Mouse (Mus musculus): ENCODE data around the gene Irf2bp2. TPM values are rescaled to one million over a fixed set of nuclear protein-coding genes. Genes with fewer than 3 reads are reported as not detected.
A peak's percentile ranks its signal among the peaks of the same experiment; 100 is the strongest.

Gene Irf2bp2
- 10 to 100 TPM; 33.8 to 49.6 TPM for total RNA-seq (2021)
- long read RNA-seq, experiment 1, full-length matches to known transcripts, result 33 of 40 reads
- long read RNA-seq, experiment 1, partial matches to known transcripts, result 0 of 40 reads
- long read RNA-seq, experiment 1, other reads (novel, unspliced or antisense), result 7 of 40 reads
- long read RNA-seq, experiment 2, full-length matches to known transcripts, result 35 of 42 reads
- long read RNA-seq, experiment 2, partial matches to known transcripts, result 7 of 42 reads
- long read RNA-seq, experiment 2, other reads (novel, unspliced or antisense), result 0 of 42 reads

- DNase-seq (ENCODE audit: low spot score), result peak; percentile 86
These were observed at the start of gene Irf2bp2 for GRCm38 (mm10) chr8:126593889-126594480. Gene Irf2bp2 (minus strand): TSS chr8:126593986.

- DNase-seq (ENCODE audit: low spot score), result no peak
These were observed 48.9 kb upstream of the Irf2bp2 start for GRCm38 (mm10) chr8:126642665-126643064.

GRCm38 (mm10) chr8:126641568-126642295 is 47.9 kb upstream of the Irf2bp2 start:
- no peak for DNase-seq (ENCODE audit: low spot score)

- DNase-seq (ENCODE audit: low spot score), result peak; percentile 72
These were observed 45.4 kb upstream of the Irf2bp2 start for GRCm38 (mm10) chr8:126639161-126639560.

- no peak for DNase-seq (ENCODE audit: low spot score)
These were observed 44.2 kb upstream of the Irf2bp2 start for GRCm38 (mm10) chr8:126638027-126638426.

GRCm38 (mm10) chr8:126634541-126635048 is 40.8 kb upstream of the Irf2bp2 start:
- DNase-seq (ENCODE audit: low spot score), result no peak

GRCm38 (mm10) chr8:126628616-126629015 is 34.8 kb upstream of the Irf2bp2 start:
- DNase-seq (ENCODE audit: low spot score), result no peak

- DNase-seq (ENCODE audit: low spot score), result no peak
These were observed 32.6 kb upstream of the Irf2bp2 start for GRCm38 (mm10) chr8:126626415-126626814.

GRCm38 (mm10) chr8:126622111-126622795 is 28.5 kb upstream of the Irf2bp2 start:
- no peak for DNase-seq (ENCODE audit: low spot score)

- DNase-seq (ENCODE audit: low spot score), result no peak
These were observed 26.9 kb upstream of the Irf2bp2 start for GRCm38 (mm10) chr8:126620721-126621120.

GRCm38 (mm10) chr8:126619487-126619886 is 25.7 kb upstream of the Irf2bp2 start:
- DNase-seq (ENCODE audit: low spot score), result no peak

- DNase-seq (ENCODE audit: low spot score), result no peak
These were observed 23.9 kb upstream of the Irf2bp2 start for GRCm38 (mm10) chr8:126617665-126618064.

- peak; percentile 59 for DNase-seq (ENCODE audit: low spot score)
These were observed 22.9 kb upstream of the Irf2bp2 start for GRCm38 (mm10) chr8:126616736-126617135.

GRCm38 (mm10) chr8:126615765-126616164 is 22.0 kb upstream of the Irf2bp2 start:
- peak; percentile 61 for DNase-seq (ENCODE audit: low spot score)

- DNase-seq (ENCODE audit: low spot score), result no peak
These were observed 20.9 kb upstream of the Irf2bp2 start for GRCm38 (mm10) chr8:126614740-126615132.

GRCm38 (mm10) chr8:126614062-126614739 is 20.4 kb upstream of the Irf2bp2 start:
- peak; percentile 89 for DNase-seq (ENCODE audit: low spot score)

GRCm38 (mm10) chr8:126613143-126613542 is 19.4 kb upstream of the Irf2bp2 start:
- no peak for DNase-seq (ENCODE audit: low spot score)

GRCm38 (mm10) chr8:126612739-126613138 is 19.0 kb upstream of the Irf2bp2 start:
- DNase-seq (ENCODE audit: low spot score), result no peak

GRCm38 (mm10) chr8:126610713-126611112 is 16.9 kb upstream of the Irf2bp2 start:
- DNase-seq (ENCODE audit: low spot score), result no peak

GRCm38 (mm10) chr8:126609556-126610263 is 15.9 kb upstream of the Irf2bp2 start:
- peak; percentile 57 for DNase-seq (ENCODE audit: low spot score)

Measured in gastrocnemius, adult 18-20 months (tissue).